Mouse (Mus musculus) hematopoietic stem cell, adult 5-6 weeks (primary cell): ENCODE data around the gene Utp4. TPM values are rescaled to one million over a fixed set of nuclear protein-coding genes. Genes with fewer than 3 reads are reported as not detected.
"Not testable (repeated sequence)": the region's sequence is repeated elsewhere in the genome, so short reads cannot be mapped to it uniquely, and the experiment has no call there.

ENCODE experiments used
- ATAC-seq, 2 experiments: fragments of 125-278 bp in 1 of 2; replicated peaks in 1 of 2; 2 replicates each; pipeline ENCODE4 v1.8.0; 2016 to 2017; ENCODE audit warnings: inconsistent platforms in 2 of 2, mild to moderate bottlenecking in 2 of 2, moderate number of reproducible peaks in 2 of 2, low read depth in 1 of 2, moderate TSS enrichment in 1 of 2; ENCODE audit not compliant: low FRiP score in 2 of 2, poor library complexity in 2 of 2, severe bottlenecking in 2 of 2, insufficient read depth in 1 of 2, low TSS enrichment in 1 of 2
- total RNA-seq: library from RNA; stranded (forward); fragments of 172-1452, 232-1000 nt; gene quantifications from 2 replicates; pipeline ENCODE4 v1.2.3, GENCODE M21; 2017

Utp4 gene
- total RNA-seq, 1 experiment from 2014 or later, result 37.9 TPM

GRCm38 (mm10) chr8:106892210-106892805, 1.1 kb upstream of the Utp4 start:
- ATAC-seq, result peak; percentile 23 to 32; a peak in 2 of 4 replicates

DNA sequence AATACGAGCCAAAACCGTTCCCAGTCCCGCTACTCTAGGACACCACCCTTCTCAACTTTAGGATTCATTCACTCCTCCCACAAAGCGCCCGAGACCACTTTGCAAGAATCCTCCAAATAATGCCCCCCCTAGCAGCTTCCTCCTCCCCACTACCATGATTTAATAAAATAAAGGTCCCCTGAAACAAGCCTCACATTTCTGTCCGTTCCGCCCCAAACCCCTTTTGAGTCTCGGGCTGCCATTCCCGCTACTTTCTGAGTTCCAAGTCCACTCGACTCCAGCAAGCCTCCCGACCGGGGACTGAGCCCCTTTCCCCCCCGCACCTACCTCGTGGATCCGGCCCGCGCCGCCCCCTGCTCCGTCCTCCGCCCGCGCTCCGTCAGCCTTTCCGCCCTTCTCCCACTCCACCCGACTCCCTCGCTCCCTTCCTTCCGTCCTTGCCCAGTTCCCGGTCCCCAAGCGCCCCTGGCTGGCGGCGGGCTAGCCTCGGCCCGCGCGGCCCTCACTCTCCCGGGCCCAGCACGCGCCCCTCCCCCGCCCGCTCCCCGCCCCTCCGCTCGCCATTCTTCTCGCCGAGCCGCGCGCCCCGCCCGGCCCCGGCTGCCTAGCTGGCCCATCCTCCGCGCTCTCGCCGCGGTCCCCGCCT, 507 bp upstream of the Utp4 start:
- ATAC-seq, result peak; percentile 19 to 61; a peak in 3 of 4 replicates

DNA sequence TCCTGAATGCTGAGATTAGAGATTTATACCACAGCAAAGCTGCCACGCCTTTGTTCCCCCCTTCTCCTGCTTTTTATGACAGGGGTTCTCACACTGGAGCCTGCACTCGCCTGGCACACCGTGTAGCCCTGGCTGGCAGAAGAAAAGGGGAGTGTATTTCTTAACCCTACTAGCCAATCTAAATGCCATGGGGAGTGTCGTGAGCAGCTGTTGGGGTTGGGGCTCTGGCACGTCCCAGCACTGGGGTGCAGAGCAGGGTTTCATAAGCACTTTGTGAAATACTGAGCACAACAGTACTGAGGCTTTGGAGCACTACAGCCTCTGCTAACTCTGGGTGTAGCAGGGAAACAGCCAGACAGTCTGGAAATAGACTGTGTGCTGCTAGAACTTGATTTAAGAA, 6.0 kb downstream of the Utp4 start:
- ATAC-seq, result no peak

- ATAC-seq, result peak in 1 of 2 experiments; percentile 37; a peak in 2 of 4 replicates
Observed at GRCm38 (mm10) chr8:106905727-106906480, 12.5 kb downstream of the Utp4 start.

GRCm38 (mm10) chr8:106906635-106907034, 13.2 kb downstream of the Utp4 start:
- ATAC-seq, result no peak

DNA sequence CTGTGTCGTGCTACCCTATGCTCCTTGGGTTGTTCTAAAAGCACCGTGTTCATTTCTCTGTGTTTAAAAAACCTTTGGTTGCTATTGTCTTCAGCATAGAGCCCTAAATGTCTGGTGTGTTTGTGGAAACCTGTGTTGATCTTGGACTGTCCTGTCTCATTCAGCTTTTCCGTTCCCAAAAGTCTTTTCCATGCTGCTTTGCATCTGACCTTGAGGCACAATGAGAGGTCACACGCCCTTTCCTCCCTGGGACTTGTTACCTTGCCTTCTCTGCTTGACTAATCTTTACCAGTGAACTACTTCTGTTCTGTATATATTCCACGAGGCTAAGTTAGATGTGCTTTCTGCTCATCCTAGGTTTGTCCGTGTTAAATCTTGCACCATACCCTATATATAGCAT, 14.0 kb downstream of the Utp4 start:
- ATAC-seq, result no peak

GRCm38 (mm10) chr8:106908291-106908690, 14.9 kb downstream of the Utp4 start:
- no peak for ATAC-seq

DNA sequence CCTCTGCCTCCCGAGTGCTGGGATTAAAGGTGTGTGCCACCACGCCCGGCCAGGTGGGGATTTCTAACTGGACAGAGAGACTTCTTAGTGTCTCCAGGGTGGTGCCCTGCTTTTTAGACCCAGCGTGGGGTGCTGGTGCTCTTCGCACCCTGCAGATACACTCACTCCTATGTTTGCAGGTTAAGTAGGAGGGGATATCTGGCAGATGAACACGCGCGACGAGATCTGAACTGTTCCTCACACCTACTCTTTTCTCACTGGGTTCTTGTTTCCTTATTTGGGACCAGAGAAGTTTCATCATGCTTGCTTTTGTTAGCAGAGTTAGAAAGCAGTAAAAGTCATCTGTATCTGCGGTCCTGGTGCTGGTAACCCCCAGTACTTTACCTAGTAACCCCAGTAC, 20.2 kb downstream of the Utp4 start:
- no peak for ATAC-seq

GRCm38 (mm10) chr8:106919721-106920394, 26.4 kb downstream of the Utp4 start:
- ATAC-seq, result no peak

- no peak for ATAC-seq
Observed at GRCm38 (mm10) chr8:106920395-106920741, 26.9 kb downstream of the Utp4 start.

GRCm38 (mm10) chr8:106924057-106924456, 30.6 kb downstream of the Utp4 start:
- no peak for ATAC-seq

GRCm38 (mm10) chr8:106924904-106925349, 31.5 kb downstream of the Utp4 start:
- ATAC-seq, result no peak

- no peak for ATAC-seq
Observed at GRCm38 (mm10) chr8:106925446-106925845, 32.0 kb downstream of the Utp4 start.

GRCm38 (mm10) chr8:106927247-106927646, 33.8 kb downstream of the Utp4 start:
- peak; percentile 62 to 68 for ATAC-seq

GRCm38 (mm10) chr8:106928182-106928581, 34.7 kb downstream of the Utp4 start:
- not testable (repeated sequence) for ATAC-seq

GRCm38 (mm10) chr8:106929155-106929913, 35.9 kb downstream of the Utp4 start:
- peak in 1 of 2 experiments; percentile 29; a peak in 1 of 4 replicates for ATAC-seq

DNA sequence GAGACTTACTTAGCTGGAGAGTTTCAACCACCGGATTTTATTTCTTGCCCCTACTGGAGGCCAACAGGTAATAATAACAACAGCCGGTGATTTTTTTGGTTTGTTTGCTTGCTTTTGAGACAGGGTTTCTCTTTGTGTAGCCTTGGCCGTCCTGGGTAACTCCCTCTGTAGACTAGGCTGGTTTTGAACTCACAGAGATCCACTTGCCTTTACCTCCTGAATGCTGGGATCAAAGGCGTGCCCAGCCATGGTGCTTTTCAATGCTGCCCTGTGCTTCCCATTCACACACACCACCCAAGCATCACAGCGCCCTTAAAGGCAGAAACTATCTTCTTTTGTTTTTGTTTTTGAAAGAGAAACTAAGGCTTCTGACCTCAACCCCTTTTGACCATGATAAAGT, 36.5 kb downstream of the Utp4 start:
- ATAC-seq, result no peak
